Mouse (Mus musculus) liver, embryonic 12.5 days (tissue): ENCODE measurements around the gene Olfr373. TPM values are rescaled to one million over a fixed set of nuclear protein-coding genes. Genes with fewer than 3 reads are reported as not detected.

Experiments
- ATAC-seq: fragments of 200-750 bp; cut with Nextera tagmentation; 2 replicates; pipeline ENCODE4 v1.8.0; 2017; ENCODE audit warnings: moderate number of reproducible peaks, mild to moderate bottlenecking, moderate library complexity
- H3K27ac ChIP-seq: fragments of 300-500 bp; sonication (generic); 2 replicates; pipeline ENCODE4 v1.5.1; 2016; ENCODE audit warnings: mild to moderate bottlenecking
- H3K27me3 ChIP-seq: fragments of 300-500 bp; sonication (generic); replicated peaks from 2 replicates; pipeline ENCODE4 v1.6.1; 2016; ENCODE audit warnings: mild to moderate bottlenecking, moderate library complexity
- H3K36me3 ChIP-seq: fragments of 300-500 bp; sonication (generic); 2 replicates; pipeline ENCODE4 v1.6.1; 2016; ENCODE audit warnings: mild to moderate bottlenecking, moderate library complexity
- H3K4me1 ChIP-seq: fragments of 300-500 bp; sonication (generic); 2 replicates; pipeline ENCODE4 v1.6.1; 2016
- H3K4me2 ChIP-seq: fragments of 300-500 bp; sonication (generic); 2 replicates; pipeline ENCODE4 v1.6.1; 2016; ENCODE audit warnings: mild to moderate bottlenecking, moderate library complexity
- H3K4me3 ChIP-seq: fragments of 300-500 bp; sonication (generic); 2 replicates; pipeline ENCODE4 v1.5.1; 2016; ENCODE audit warnings: mild to moderate bottlenecking, moderate library complexity
- H3K9ac ChIP-seq: fragments of 300-500 bp; sonication (generic); 2 replicates; pipeline ENCODE4 v1.6.1; 2016; ENCODE audit warnings: mild to moderate bottlenecking, moderate library complexity
- H3K9me3 ChIP-seq: fragments of 300-500 bp; sonication (generic); replicated peaks from 2 replicates; pipeline ENCODE4 v1.6.1; 2016; ENCODE audit warnings: mild to moderate bottlenecking, moderate library complexity
- WGBS: fragments of 180-500 bp; shearing (Covaris S2); methylation state at CpG from one replicate; pipeline ENCODE4 v1.1.7; 2016; ENCODE audit not compliant: insufficient replicate concordance; 5-methylcytosine and 5-hydroxymethylcytosine counted together
- polyA plus RNA-seq: library from polyadenylated mRNA; unstranded; fragments of >200 nt; fragmentation: Nextera tagmentation; extraction: Ambion mirVana; gene quantifications from 2 replicates; pipeline ENCODE4 v1.2.1, GENCODE M21; 2016

Gene Olfr373
- polyA plus RNA-seq, 1 experiment from 2014 or later, result not detected

DNA sequence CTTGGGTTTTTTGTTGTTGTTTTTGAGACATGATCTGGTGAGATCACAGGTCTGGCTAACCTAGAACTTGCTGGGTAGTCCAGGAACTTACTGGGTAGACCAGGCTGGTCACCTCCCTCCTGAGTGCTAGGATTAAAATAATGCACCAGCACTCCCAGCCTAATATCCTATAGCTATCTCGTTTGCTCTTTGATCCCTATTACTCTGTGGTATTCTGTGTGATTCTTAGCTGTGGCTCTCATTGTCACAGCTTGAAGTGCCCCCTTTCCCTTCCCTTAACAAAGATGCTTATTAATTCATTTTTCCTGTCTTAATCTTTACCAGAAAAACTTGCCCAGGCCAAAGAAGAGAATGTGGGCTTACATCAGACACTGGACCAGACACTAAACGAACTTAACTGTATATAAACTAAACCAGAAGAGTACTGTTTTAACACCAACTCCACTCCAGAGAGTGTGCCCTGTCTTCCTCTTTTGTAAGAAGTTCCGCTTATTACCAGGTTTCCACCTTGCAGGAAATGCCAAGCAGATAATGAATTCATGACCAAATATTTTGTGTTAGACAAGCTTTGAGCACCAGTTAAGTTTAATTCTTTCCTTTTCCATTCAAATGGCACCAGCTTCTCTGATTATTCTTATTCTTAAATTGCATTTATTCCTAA lies 68.6 kb downstream of the Olfr373 start:
- Histone ChIP-seq H3K4me2 (no peak overlapping the region), H3K27me3 (no peaks in the 10 kb centered on the region), H3K9me3 (no peaks in the 10 kb centered on the region), H3K36me3 (peaks cover 77% of the 10 kb centered on the region), H3K4me3 (no peak overlapping the region), H3K4me1 (peaks cover 7% of the 10 kb centered on the region), H3K27ac (no peak overlapping the region), H3K9ac (no peak overlapping the region)
- 57% methylated on average over 3 of the region's 3 CpGs for WGBS
- ATAC-seq, result no peak

Other genes with a start within 250 kb of the Olfr373 start
- 2.0 and 2.5 TPM in 2 replicates for gene Zfp709, start 201.2 kb upstream of the Olfr373 start, polyA plus RNA-seq
- gene Zfp882, start 174.6 kb upstream of the Olfr373 start, polyA plus RNA-seq, result 1.1 and 1.4 TPM in 2 replicates
- gene Zfp617, start 174.5 kb upstream of the Olfr373 start, polyA plus RNA-seq, result 12.4 and 13.1 TPM in 2 replicates
- gene Zfp961, start 132.1 kb upstream of the Olfr373 start, polyA plus RNA-seq, result 13.4 and 14.1 TPM in 2 replicates
- gene Cyp4f18, start 73.6 kb upstream of the Olfr373 start, polyA plus RNA-seq, result 1.1 TPM in 2 replicates
- not detected in 2 replicates for gene Olfr372, start 42.0 kb upstream of the Olfr373 start, polyA plus RNA-seq
- gene Olfr374, start 23.9 kb downstream of the Olfr373 start, polyA plus RNA-seq, result not detected in 2 replicates
- 160 and 165 TPM in 2 replicates for gene Tpm4, start 51.8 kb downstream of the Olfr373 start, polyA plus RNA-seq
- gene Rab8a, start 78.0 kb downstream of the Olfr373 start, polyA plus RNA-seq, result 82.3 and 86.1 TPM in 2 replicates
- gene Hsh2d, start 106.5 kb downstream of the Olfr373 start, polyA plus RNA-seq, result 0.28 and 0.32 TPM in 2 replicates
- not detected in 2 replicates for gene Cib3, start 129.7 kb downstream of the Olfr373 start, polyA plus RNA-seq
- gene Gm11034, start 130.5 kb downstream of the Olfr373 start, polyA plus RNA-seq, result not detected in 2 replicates
- 42.7 and 43.0 TPM in 2 replicates for gene Fam32a, start 136.6 kb downstream of the Olfr373 start, polyA plus RNA-seq
- 80.9 and 85.0 TPM in 2 replicates for gene Ap1m1, start 156.8 kb downstream of the Olfr373 start, polyA plus RNA-seq
- 10.1 and 10.3 TPM in 2 replicates for gene Gm10282, start 222.1 kb downstream of the Olfr373 start, polyA plus RNA-seq
- 5.7 and 6.0 TPM in 2 replicates for gene Klf2, start 235.9 kb downstream of the Olfr373 start, polyA plus RNA-seq